9 mouse cellular contexts compared by ENCODE assay signal in genomic region chr4:32572118-32572517, GRCm38 (mm10). TPM values are rescaled to one million over a fixed set of nuclear protein-coding genes. Genes with fewer than 3 reads are reported as not detected.
A peak's percentile ranks its signal among the peaks of the same experiment; 100 is the strongest.
DNase-seq lines count a peak whose midpoint lies in the region; ATAC-seq lines count a peak whose summit lies in the region.
"Had no signal": no experiment of that assay in that cellular context is flagged by ENCODE, and none has a peak within 500 bp of the region (broad histone marks: within the 10 kb centered on the region; RNA-seq: fewer than 3 reads in every experiment).

No protein-coding gene starts in this region.

- peak; percentile 38 for DNase-seq in ovary, postnatal 14 days (ENCODE audit: low spot score)
- DNase-seq in ovary, postnatal 36 days (ENCODE audit: low spot score): no peak
- DNase-seq in T-cell, adult 2 months (ENCODE audit: low spot score): peak; percentile 59
- peak; percentile 74 for DNase-seq in embryo, embryonic 11 days
- DNase-seq in limb, embryonic 10.5 days (ENCODE audit: low spot score): peak; percentile 51
- DNase-seq in thymus, postnatal 4 days: peak; percentile 65

- peaks cover 32% of the 10 kb centered on the region for H3K4me1 ChIP-seq in hindbrain, embryonic 13.5 days (replicated peaks)
- H3K4me1 ChIP-seq in limb, embryonic 10.5 days: peaks cover 27% of the 10 kb centered on the region
- H3K4me1 ChIP-seq in midbrain, embryonic 13.5 days (replicated peaks): peaks cover 27% of the 10 kb centered on the region

- H3K9ac ChIP-seq in hindbrain, embryonic 13.5 days: no peak overlapping the region
- H3K9ac ChIP-seq in midbrain, embryonic 13.5 days (replicated peaks): no peak overlapping the region
- H3K9ac ChIP-seq: embryonic facial prominence, embryonic 15.5 days had no signal

- no peak overlapping the region for H3K27ac ChIP-seq in hindbrain, embryonic 13.5 days
- no peak overlapping the region for H3K27ac ChIP-seq in limb, embryonic 10.5 days
- no peak overlapping the region for H3K27ac ChIP-seq in midbrain, embryonic 13.5 days
- H3K27ac ChIP-seq: embryonic facial prominence, embryonic 15.5 days had no signal

- H3K27me3 ChIP-seq in hindbrain, embryonic 13.5 days: no peaks in the 10 kb centered on the region
- no peaks in the 10 kb centered on the region for H3K27me3 ChIP-seq in limb, embryonic 10.5 days (ENCODE audit: low read depth, poor library complexity, severe bottlenecking)
- no peaks in the 10 kb centered on the region for H3K27me3 ChIP-seq in midbrain, embryonic 13.5 days
- H3K27me3 ChIP-seq: embryonic facial prominence, embryonic 15.5 days had no signal

- peak; percentile 14 for ATAC-seq in hindbrain, embryonic 13.5 days (ENCODE audit: low FRiP score)
- peak; percentile 59 for ATAC-seq in midbrain, embryonic 13.5 days

- H3K4me3 ChIP-seq in hindbrain, embryonic 13.5 days: no peak overlapping the region
- no peak overlapping the region for H3K4me3 ChIP-seq in limb, embryonic 10.5 days
- H3K4me3 ChIP-seq in midbrain, embryonic 13.5 days (replicated peaks): no peak overlapping the region
- H3K4me3 ChIP-seq: embryonic facial prominence, embryonic 15.5 days had no signal

- H3K9me3 ChIP-seq in hindbrain, embryonic 13.5 days: no peaks in the 10 kb centered on the region
- H3K9me3 ChIP-seq in limb, embryonic 10.5 days (replicated peaks): no peaks in the 10 kb centered on the region
- no peaks in the 10 kb centered on the region for H3K9me3 ChIP-seq in midbrain, embryonic 13.5 days
- H3K9me3 ChIP-seq: embryonic facial prominence, embryonic 15.5 days had no signal

- 69% methylated on average over 1 of the region's 1 CpGs for WGBS in hindbrain, embryonic 13.5 days
- 61% methylated on average over 1 of the region's 1 CpGs for WGBS in limb, embryonic 10.5 days
- 68% methylated on average over 1 of the region's 1 CpGs for WGBS in midbrain, embryonic 13.5 days

- H3K36me3 ChIP-seq in hindbrain, embryonic 13.5 days: peaks cover 17% of the 10 kb centered on the region
- H3K36me3 ChIP-seq in limb, embryonic 10.5 days: peaks cover 22% of the 10 kb centered on the region
- H3K36me3 ChIP-seq in midbrain, embryonic 13.5 days: peaks cover 11% of the 10 kb centered on the region
- H3K36me3 ChIP-seq: embryonic facial prominence, embryonic 15.5 days had no signal

- no peak overlapping the region for H3K4me2 ChIP-seq in hindbrain, embryonic 13.5 days
- no peak overlapping the region for H3K4me2 ChIP-seq in midbrain, embryonic 13.5 days (replicated peaks)
- H3K4me2 ChIP-seq: embryonic facial prominence, embryonic 15.5 days had no signal

RNA-seq across cellular contexts. Expression of gene Gja10, which starts 30.4 kb away (rescaled TPM):
- 0.12 TPM in 1 of 2 replicates, not detected in the other for polyA plus RNA-seq in hindbrain, embryonic 13.5 days (2015; fragmentation: Nextera tagmentation; extraction: Ambion mirVana)
- not detected in 2 replicates for polyA plus RNA-seq in limb, embryonic 10.5 days (2016; fragmentation: Nextera tagmentation; extraction: Ambion mirVana)
- polyA plus RNA-seq in midbrain, embryonic 13.5 days (2015; fragmentation: Nextera tagmentation; extraction: Ambion mirVana): 0.18 TPM in 1 of 2 replicates, not detected in the other
- polyA plus RNA-seq: embryonic facial prominence, embryonic 15.5 days had no signal

RNA-seq across cellular contexts. Expression of gene Casp8ap2, which starts 43.1 kb away (rescaled TPM):
- 53.4 and 53.5 TPM in 2 replicates for polyA plus RNA-seq in hindbrain, embryonic 13.5 days (2015; fragmentation: Nextera tagmentation; extraction: Ambion mirVana)
- 61.5 and 84.6 TPM in 2 replicates for polyA plus RNA-seq in limb, embryonic 10.5 days (2016; fragmentation: Nextera tagmentation; extraction: Ambion mirVana)
- 57.7 and 60.8 TPM in 2 replicates for polyA plus RNA-seq in midbrain, embryonic 13.5 days (2015; fragmentation: Nextera tagmentation; extraction: Ambion mirVana)
